Mouse (Mus musculus): Measurements from ENCODE around the gene Gm10563.
A peak's percentile ranks its signal among the peaks of the same experiment; 100 is the strongest.

Gm10563 gene

DNA sequence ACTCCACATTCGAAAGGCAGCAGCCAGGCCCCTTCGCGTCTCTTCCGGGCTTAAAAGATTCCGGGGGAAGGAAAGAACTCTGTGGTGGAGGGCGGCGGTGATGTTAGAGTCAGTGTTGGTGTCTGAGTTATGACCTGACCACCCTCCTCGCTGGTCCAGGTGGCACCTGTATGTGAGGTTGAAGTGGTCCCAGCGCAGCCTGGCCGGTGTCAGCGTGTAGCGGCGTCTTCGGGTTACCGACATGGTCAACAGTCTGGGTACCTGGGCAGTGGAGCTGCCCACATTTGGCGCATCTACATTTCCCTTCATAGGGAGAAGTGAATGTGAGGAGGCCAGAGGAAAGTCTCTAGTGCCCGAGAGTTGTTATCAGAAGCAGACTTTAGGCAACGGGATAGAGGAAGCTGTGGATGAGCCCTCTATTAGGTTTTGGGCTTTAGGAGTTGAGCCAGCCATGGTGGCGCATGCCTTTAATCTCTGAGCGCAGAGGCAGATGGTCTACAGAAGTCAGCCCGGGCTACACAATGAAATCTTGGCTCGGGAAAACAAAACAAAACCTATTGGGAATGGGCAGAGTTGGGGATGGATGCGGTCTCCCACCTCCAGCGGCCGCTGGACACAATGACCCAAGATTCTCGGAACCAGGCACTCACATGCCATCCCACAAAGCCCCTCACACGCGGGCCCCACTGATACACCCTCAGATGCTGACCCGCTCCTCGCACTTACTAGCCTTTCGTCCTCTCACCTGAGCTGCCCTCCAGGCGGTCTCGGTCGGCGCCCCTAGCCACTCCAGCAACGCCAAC, 7.3 kb upstream of the Gm10563 start:
- DNase-seq = no peak

DNA sequence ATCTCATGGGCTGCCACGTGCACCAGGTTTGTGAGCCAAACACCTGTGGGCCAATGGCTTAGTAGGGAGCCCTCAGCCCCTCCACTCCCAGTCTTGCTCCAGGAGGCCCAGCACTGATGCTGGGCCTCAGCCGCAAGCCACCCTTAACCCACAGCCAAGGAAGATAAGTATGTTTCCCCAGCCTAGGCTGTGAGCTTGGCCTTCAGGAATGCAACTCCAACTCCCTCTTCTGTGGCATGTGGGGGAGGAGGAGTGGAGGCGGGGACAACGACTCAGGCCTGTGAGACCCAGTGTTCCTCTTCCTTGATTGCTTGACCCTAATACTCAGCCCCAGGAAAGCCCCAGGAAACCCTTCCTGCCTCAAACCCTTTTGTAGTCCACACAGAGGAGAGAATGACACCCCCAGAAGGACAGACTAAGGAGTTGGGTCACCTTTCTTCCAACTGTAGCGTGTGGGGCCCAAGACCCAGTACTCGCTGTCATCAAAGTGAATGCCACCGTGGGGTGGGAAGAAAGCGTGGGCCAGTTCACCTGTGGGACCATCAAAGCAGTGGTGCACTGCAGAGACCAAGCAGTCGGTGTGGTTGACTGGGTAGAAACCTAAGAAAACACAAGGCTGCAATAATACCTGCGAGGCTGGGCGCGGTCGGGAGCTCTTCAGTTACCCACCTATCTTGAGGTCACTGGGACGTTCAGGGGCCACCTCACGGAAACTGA, 6.5 kb upstream of the Gm10563 start:
- DNase-seq = peak; percentile 69 to 71

DNA sequence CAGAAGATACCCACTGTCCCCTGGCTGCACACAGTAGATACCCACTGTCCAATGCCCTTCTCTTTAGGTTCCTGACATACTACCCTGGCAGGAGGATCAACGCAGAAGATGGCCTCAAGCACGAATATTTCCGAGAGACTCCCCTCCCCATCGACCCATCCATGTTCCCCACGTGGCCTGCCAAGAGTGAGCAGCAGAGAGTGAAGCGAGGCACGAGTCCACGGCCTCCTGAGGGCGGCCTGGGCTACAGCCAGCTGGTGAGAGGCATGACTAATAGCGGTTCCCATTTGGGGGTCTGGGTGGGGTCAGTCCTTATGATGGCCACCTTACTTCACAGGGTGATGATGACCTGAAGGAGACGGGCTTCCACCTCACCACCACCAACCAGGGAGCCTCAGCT, 4.1 kb upstream of the Gm10563 start:
- DNase-seq = no peak

DNA sequence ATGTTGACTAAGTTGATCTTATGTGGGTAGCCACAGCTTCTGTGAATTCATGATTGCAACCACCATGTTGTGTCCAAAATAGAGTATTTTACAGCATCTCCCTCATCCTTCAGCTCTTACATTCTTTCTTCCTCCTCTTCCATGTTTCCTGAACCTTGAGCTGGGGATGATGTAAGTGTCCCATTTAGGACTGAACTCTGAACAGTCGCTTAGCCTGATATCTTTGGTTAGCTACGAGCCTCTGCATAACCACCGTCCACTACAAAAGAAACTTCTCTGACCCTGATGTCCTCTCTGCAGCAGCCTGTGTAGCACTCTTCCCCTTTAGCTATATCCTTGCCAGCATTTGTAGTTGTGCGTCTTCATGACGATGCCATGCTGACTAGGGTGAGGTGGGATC, 513 bp upstream of the Gm10563 start:
- no peak for DNase-seq

DNA sequence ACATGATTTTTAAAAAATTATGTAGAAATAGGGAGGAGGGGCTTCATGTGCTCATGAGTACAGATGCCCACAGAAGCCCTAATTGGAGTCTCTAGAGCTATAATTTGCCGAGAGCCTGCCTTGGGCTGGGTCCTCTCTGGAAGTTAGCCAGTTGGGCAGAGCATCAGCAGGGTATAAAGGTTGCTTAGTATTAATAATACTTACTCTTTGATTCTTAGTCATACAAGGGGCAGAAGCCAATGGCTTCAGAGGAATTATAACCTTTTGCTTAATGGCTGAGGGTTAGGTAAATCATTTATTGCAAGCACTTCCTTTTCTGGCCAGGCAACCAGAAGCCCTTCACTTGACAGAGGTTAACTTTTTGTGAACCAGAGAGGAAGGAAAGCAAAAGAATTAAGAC, 1.7 kb downstream of the Gm10563 start:
- DNase-seq = no peak

DNA sequence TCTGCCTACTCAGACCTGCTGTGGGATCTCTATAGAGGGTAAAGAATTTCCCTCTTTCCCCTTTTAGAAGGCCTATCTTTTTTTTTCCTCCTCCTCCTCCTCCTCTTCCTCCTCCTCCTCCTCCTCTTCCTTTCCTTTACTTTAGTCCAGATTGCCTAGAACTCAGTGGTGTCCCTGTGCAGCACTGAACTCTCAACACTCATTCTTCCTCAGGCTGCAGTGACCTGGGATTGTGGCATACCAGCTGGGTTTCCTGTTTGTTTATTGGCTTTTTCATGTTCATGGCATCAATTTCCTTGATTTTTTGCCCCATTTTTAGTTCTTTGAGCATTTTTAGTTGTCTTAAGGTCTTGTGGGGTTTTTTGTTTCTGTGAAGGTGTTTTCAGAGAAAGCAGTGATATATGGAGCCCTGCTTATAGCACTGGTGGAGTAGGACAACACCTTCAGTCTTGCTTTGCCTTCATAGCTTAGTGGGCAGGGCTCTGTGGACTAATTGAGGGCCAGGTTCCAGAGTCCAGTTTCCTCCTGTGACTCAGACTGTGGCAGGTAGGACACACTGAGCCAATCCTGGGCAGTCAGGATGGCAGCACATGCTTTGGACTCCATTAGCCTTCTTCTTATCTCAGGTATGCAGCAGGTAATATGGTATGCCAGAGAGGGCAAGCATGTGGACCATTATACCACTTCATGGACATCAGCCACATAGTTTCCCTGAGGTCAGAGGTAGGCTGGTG, 9.3 kb downstream of the Gm10563 start:
- DNase-seq = no peak

DNA sequence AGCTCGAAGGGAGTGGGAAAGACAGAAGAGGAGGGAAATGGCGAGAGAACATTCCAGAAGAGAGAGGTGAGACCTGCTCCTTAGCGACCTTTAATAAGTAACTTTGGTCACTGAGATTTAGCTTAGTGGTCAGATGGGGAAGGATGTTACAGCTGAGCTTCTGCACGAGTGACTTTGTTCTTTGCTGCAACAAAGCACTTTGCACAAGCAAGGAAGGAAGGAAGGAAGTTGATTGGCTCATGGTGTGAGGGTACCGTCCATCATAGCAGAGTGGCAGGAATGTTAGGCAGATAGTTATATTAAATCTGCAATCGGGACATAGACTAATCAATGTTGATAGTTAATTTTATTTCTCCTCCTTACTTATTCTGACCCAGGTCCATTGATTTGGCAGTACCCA, 14.9 kb downstream of the Gm10563 start:
- no peak for DNase-seq

DNA sequence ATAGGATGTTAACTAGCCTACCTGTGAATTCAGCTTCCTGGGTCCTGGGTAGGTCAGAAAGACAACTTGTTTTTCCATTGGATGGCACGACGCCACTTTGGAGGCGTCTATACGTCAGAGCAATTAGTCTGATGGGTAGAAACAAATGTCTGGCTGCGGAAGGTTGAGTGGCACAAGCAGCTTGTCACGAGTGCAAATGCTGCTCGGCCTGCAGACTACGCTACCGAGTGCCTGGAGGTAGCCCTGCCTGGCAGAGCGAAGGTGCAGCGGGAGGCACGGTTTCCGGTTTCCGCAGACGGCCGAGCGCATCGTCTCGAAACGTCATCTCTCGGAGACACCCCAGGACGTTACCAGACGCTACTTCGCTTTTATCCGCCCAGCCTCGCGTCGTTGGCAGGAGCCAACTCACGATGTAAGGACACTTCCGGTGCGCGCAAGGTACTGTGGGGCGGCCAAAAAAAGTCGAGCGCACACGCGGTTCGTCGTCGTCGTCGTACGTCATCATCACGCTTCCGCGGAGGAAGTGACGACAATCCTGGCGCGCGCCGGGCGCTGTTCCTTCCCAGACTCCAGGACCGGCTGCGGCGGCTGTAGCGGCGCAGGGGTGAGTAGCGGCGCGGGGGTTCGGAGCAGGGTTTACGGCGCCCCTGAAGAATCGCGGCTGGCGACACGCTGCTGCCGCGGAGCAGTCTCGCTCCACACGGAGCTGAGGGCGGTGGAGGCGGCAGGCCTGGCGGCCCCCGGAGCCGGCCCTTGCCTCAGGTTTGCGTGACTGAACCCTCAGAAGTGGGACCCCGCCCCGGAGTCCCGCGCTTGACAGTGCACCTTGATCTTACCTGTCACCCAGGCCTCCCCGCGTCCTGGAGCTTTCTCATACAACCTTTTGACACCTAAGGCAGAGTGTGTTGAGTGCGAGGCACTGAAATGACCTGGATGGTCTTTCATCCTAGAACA, 20.6 kb downstream of the Gm10563 start, which contains the start of gene Cdk11b:
Cdk11b (plus strand) TSS at position 517 of the 954 bp plus-strand sequence.
- peak; percentile 97 for DNase-seq

DNA sequence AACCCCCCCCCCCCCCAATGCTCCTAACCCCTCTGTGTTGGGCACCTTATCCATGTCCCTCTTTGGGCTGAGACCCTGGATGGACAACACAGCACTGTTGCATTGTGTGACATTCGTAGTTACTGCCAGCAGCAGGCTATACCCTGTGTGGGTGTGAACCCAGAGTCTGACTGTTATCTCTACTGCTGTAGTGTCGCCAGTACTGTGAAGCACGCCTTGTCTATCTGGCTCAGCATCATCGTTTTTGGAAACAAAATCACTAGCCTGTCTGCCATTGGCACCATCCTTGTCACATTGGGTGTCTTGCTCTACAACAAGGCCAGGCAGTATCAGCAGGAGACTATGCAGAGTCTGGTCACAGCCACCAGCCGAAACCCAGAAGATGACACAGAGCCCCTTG, 26.9 kb downstream of the Gm10563 start:
- no peak for DNase-seq

DNA sequence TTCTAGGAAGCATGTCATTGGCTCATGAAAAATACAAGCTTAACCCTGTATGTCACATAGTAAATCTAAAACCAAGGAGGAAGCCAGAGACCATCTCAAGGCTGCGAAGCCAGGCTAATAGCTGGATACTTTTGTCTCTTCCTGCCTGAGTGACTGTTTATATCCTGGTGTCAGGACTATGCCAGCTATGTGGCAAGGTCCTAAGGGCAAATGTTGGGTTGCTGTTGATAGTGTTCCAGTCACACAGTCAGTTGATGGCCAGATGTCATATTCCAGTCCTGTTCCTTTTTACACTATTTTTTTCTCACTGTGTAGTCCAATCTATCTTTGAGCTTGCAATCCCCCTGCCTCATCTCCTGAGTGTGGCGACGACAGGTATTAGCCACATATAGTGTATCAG, 31.9 kb downstream of the Gm10563 start:
- DNase-seq = no peak

DNA sequence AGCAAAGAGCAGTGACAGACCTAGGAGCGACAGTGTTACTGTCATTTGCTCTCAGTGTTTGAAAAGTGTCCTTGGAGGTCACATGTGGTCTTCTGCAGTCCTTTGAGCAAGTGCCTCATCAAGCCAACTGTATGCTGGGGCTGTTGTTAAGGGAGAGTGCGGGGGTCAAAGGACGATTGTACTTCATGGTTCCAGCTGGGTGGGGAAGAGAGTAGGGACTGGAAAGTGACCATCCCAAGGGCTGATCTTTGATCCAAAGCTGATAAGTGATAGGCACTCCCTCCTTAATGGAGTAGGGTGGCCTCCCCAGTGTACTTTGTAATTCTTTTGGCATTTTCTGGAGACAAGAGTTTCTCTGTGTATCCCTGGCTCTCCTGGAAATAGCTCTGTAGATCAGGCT, 33.3 kb downstream of the Gm10563 start:
- DNase-seq = no peak

DNA sequence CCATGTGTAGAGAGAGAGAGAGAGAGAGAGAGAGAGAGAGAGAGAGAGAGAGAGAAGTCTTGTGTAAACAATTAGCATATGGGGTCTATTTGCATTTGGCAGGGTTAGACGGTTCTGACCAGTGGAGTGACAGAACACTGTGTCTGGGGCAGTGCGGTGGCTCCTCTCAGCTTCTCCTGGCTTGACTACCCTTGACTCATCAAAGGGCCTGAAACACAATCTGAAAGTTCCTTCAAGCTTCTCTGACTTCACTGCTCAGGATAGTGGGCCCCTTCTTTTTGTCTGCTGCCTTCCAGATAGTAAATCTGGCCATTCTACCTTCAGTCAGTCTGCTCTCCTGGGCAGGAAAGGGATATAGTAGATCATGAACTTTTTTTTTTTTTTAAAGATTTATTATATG, 38.4 kb downstream of the Gm10563 start:
- DNase-seq = no peak

DNA sequence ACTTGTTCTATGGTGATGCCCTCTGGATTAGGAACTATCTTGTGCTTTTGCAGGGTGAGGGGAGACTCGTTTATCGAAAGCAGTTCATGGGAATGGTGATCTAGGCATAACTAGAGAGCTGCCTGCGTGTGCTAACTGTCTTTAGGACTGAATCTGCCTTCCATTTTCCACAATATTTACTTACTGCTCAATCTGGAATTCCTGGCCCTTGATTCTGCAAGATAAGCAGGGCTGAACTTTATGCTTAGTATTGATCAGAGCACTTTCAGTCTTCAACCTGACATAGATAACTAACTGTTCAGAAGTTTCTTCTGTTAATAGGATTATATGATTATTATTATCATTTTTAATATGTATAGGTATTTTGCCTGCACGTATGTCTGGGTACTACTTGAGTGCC, 40.1 kb downstream of the Gm10563 start:
- no peak for DNase-seq

DNA sequence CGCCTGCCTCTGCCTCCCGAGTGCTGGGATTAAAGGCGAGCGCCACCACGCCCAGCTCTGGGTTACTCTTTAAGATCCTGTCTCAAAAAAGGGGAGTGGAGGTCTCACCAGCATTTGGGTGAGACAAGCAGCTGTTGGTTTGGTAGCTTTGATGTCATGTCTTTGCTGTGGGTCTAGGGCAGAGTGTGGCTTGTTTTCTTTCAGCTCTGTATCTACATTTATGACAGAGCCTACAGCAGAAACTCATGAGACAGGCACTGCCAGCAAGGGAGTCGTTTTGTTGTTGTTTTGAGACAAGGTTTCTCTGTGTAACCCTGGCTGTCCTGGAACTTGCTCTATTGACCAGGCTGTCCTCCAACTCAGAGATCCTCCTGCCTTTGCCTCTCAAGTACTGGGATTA, 41.4 kb downstream of the Gm10563 start:
- DNase-seq = no peak

DNA sequence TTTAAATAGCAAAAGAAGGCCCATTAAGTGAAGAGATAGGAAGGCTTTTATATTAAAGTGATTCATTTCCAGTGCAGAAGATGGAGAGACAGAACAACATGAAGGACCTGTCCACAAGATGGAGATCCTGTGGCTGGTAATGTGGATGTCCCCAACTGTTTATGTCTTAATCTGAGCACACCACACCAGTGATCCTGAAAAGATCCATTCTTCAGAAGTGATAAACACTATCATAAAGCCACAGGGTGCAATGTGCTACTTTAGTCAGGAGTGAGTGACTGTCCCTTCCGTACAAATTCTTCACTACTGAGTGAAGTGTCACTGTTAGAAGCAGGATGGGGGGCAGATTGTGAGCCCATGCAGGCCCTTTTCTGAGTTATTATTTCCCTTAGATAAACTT, 42.5 kb downstream of the Gm10563 start:
- DNase-seq = no peak

DNA sequence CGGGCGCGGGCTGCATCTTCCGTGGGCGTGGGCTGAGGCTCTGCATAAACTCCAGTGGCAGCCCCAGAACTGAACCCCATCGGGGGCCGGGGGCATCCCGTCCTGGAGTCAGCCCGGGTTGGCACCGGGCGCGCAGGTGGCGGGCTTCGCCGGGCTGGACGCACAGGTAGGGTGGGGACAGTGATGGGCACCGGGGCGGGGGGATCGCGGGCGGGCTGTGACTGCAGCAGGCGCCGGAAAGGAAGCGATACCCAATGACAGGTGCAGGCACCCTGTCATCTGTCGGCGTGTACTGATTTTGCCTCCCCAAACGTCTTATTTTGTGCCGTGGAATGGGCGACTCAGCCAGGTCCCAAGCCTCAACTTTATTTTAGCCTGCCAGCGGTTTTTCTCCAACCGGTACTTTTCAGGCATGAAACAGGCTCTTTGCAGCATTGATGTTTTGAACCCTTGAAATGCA, 43.2 kb downstream of the Gm10563 start:
- DNase-seq = no peak

DNA sequence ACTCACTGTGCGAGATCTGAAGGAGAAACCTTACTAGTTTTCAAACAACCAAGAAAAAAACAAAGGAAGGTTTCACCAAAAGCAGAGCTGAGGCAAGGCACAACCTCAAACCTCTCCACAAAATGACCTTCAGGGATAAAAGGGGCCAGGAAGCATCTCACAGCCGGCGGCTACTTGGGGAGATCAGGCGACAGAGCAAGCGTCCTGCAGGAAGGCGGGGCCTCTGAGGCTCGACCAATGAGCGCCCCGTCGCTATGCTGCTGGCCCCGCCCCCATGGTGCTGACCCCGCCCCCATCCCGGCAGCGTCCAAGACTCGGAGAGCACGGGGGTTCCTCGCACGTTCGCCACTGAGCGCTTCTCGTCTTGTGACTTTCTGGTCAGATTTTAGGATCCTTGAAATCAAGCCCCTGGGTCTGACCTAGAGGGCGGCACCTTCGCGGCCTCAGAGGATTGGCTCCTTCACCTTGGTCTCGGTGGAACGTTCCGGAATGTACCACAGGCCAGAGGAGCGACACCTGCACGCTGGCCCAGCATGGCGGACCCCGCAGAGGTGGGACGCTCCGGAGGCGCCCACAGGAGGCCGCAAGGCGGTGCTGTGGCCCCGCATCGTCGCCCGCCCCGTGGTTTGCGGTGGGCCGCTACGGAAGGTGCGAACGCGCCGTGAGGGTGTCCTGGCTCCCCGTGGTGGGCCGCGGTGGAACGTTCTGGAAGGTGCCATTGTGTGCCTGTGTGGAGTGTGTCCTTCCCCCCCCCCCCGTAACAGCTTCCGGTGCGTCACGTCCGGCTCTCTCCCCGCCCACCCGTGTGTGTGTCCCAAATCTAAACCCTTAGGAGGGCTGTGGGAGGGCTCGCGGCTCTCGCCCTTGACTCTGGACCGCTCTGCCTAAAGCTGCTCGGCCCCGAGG, 43.9 kb downstream of the Gm10563 start, which contains the start of gene Slc35e2:
Slc35e2 (plus strand) TSS at position 326 of the 906 bp plus-strand sequence.
- DNase-seq = peak; percentile 87 to 91

DNA sequence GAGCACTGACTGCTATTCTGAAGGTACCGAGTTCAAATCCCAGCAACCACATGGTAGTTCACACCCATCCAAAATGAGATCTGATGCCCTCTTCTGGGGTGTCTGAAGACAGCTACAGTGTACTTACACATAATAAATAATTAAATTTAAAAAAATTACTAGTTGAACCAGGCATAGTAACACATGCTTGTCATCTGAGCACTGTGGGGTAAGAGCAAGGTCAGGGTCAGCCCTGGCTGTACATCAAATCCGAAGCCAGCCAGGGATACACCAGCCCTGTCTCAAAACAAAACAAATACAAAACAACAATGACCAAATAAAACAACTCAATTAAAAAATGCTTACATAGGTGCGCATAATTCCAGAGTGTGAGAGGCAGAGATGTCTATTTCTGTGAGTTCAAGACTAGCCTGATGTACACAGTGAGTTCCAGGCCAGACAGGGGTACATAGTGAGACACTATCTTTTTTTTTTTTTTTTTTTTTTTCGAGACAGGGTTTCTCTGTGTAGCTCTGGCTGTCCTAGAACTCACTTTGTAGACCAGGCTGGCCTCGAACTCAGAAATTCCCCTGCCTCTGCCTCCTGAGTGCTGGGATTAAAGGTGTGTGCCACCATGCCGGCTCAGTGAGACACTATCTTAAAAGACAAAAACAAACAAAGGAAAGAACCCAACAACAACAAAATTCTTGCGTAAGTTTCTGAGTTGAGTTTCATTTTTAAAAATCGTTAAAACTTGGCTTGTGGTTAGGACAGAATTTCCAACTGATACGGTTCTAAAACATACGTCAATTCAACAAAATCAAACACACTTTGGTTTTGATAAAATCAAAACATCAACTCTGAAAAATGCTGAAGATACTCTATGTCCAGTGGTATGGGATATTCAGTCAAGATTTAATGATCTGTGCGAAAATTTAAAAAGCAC, 45.0 kb downstream of the Gm10563 start:
- DNase-seq = no peak

DNA sequence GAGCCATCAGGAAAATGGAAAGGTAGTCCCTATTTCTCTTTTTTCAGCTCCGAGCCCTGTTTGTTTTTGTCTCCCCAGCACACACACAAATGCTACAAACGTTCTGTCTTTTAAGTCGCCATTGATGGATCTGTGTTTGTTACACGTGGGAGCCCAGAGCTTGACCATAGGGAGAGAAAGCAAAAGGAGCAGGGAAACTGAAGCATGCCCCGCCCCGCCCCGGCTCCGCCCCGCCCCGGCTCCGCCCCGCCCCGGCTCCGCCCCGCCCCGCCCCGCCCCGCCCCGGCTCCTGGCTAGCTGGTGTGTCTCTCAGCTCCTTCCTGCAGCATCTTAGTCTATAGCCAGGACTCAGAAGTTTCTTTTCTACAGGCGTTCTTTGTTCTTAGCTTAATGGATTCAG, 46.7 kb downstream of the Gm10563 start:
- DNase-seq = no peak

DNA sequence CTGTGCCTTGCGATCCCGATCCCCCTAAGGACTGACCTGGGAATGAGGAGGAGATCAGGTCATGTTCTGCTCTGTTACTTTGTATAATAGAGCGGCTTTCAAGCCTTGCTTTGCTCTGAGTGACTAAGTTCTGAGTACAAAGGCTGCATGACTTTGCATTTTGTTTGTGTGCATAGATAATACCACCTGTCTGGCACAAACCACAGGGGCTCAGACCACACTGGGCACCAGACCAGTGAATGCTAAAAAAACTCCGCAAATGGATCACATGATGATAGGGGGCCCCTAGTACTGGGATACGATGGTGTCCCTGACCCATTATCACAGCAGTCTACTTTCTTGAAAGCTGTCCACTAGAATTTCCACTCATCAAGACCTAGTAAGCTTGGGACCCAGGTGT, 48.6 kb downstream of the Gm10563 start:
- no peak for DNase-seq
